Mouse (Mus musculus): ENCODE results near the gene Farp1. TPM values are rescaled to one million over a fixed set of nuclear protein-coding genes. Genes with fewer than 3 reads are reported as not detected.
A peak's percentile ranks its signal among the peaks of the same experiment; 100 is the strongest.

Farp1 gene
- 34.2 and 40.5 TPM in 2 replicates for polyA plus RNA-seq (2014; fragmentation: Nextera tagmentation; extraction: Ambion mirVana)

DNA sequence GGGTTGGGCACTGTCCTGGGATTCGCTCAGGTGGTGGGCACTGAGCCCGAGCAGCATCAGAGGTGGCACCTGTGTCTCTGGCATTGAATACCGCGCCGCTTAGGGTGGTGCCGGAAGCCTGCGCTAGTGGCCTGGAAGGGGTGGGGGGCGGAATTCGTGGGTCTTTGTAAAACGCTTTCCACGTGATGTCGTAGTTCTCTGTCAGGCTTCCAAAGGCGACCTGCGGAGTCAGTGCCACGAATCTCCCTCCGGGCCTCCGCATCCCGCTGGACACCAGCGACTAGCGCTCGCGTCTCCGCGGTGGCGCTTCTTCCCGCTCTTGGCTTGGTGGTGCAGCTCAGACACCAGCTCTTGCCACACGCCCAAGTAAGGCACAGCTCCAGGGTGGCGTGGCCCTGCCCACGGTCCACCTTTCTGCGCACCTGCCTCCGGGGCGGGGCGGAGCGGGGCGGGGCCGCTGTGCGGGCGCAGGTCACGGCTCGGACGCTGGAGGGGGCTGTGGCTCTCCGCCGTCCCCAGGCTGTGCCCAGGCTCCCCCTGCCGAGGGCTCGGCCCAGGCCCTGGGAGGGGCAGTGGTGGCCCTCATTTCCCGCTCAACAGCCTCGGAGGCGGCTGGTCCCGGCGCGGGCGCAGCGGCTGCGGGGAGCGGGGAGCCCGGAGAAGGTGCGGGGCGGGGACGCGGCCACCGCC is at the start of gene Farp1:
TSS of gene Farp1 (plus strand) at position 228 of the 690 bp plus-strand sequence.
- ATAC-seq (ENCODE audit: low read depth) (peak; percentile 96), DNase-seq (ENCODE audit: low spot score) (peak; percentile 92)
- Histone ChIP-seq H3K4me3 (ENCODE audit: low read depth, low read length) (peak within 1 kb of the TSS; percentile 93), H3K4me2 (ENCODE audit: low read depth, low read length) (peak within 1 kb of the TSS; percentile 95), H3K27me3 (replicated peaks; ENCODE audit: control insufficient read depth, insufficient read depth, low read length) (no peaks in the 10 kb centered on the region), H3K9me3 (ENCODE audit: control insufficient read depth, low read length) (no peaks in the 10 kb centered on the region), H3K27ac (replicated peaks; ENCODE audit: low read depth, low read length) (peak within 1 kb of the TSS; percentile 94), H3K9ac (ENCODE audit: low read depth, low read length) (peak within 1 kb of the TSS; percentile 98), H3K4me1 (ENCODE audit: control insufficient read depth, insufficient read depth, low read length) (peaks cover 22% of the 10 kb centered on the region), H3K36me3 (ENCODE audit: control insufficient read depth, insufficient read depth, low read length) (no peaks in the 10 kb centered on the region)
- WGBS = 0% methylated on average over 27 of the region's 61 CpGs

DNA sequence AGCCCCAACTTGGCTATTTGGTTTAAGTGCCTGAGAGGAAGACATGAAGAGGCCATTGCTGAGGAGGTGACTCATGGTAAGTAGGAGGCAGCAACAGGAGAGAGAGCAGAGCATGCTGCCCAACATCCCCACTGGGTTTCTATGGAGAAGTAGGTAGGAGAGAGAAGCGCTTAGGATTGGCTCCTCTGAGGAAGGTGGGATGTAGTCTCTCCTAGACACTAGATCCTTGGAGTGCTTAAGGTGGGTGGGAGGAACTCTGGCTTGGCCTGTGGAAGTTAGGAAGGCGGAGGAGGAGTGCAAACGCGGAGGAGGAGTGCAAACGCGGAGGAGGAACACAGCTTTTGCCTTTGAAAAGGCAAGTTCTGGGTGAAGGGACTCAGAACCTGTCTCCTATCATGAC is 45.9 kb upstream of the Farp1 start:
- WGBS = 55% methylated on average over 6 of the region's 6 CpGs
- H3K4me2 ChIP-seq (ENCODE audit: low read depth, low read length) = no peak overlapping the region
- DNase-seq (ENCODE audit: low spot score) (no peak), ATAC-seq (ENCODE audit: low read depth) (no peak)
- no peak overlapping the region for H3K9ac ChIP-seq (ENCODE audit: low read depth, low read length)
- H3K4me1 ChIP-seq (ENCODE audit: control insufficient read depth, insufficient read depth, low read length) = no peaks in the 10 kb centered on the region
- no peaks in the 10 kb centered on the region for H3K36me3 ChIP-seq (ENCODE audit: control insufficient read depth, insufficient read depth, low read length)
- no peaks in the 10 kb centered on the region for H3K27me3 ChIP-seq (replicated peaks; ENCODE audit: control insufficient read depth, insufficient read depth, low read length)
- H3K9me3 ChIP-seq (ENCODE audit: control insufficient read depth, low read length) = no peaks in the 10 kb centered on the region
- no peak overlapping the region for H3K27ac ChIP-seq (replicated peaks; ENCODE audit: low read depth, low read length)
- no peak overlapping the region for H3K4me3 ChIP-seq (ENCODE audit: low read depth, low read length)

DNA sequence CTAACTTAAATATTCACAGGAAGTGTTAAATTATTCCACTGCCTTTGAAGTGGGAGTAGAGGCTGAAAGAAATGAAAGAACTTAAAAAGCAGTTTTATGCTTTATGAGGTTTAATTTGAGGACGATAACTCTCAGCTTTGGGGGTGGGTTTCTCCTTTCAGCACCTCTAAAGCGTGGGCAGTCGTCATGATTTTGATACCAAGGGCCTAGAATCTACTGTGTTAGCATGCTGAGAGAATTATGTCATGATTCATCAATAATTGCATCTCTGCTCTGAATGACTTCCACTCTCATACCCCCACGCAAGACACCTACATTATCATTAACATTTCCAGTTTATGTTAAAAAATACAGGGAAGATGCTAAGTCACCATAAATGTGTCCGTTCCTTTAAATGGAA is 37.3 kb upstream of the Farp1 start:
- Histone ChIP-seq H3K27me3 (replicated peaks; ENCODE audit: control insufficient read depth, insufficient read depth, low read length) (no peaks in the 10 kb centered on the region), H3K4me2 (ENCODE audit: low read depth, low read length) (no peak overlapping the region), H3K4me1 (ENCODE audit: control insufficient read depth, insufficient read depth, low read length) (no peaks in the 10 kb centered on the region), H3K36me3 (ENCODE audit: control insufficient read depth, insufficient read depth, low read length) (no peaks in the 10 kb centered on the region), H3K27ac (replicated peaks; ENCODE audit: low read depth, low read length) (no peak overlapping the region), H3K9ac (ENCODE audit: low read depth, low read length) (no peak overlapping the region), H3K9me3 (ENCODE audit: control insufficient read depth, low read length) (no peaks in the 10 kb centered on the region), H3K4me3 (ENCODE audit: low read depth, low read length) (no peak overlapping the region)
- DNase-seq (ENCODE audit: low spot score) = no peak
- 80% methylated on average over 5 of the region's 5 CpGs for WGBS
- ATAC-seq (ENCODE audit: low read depth) = no peak

DNA sequence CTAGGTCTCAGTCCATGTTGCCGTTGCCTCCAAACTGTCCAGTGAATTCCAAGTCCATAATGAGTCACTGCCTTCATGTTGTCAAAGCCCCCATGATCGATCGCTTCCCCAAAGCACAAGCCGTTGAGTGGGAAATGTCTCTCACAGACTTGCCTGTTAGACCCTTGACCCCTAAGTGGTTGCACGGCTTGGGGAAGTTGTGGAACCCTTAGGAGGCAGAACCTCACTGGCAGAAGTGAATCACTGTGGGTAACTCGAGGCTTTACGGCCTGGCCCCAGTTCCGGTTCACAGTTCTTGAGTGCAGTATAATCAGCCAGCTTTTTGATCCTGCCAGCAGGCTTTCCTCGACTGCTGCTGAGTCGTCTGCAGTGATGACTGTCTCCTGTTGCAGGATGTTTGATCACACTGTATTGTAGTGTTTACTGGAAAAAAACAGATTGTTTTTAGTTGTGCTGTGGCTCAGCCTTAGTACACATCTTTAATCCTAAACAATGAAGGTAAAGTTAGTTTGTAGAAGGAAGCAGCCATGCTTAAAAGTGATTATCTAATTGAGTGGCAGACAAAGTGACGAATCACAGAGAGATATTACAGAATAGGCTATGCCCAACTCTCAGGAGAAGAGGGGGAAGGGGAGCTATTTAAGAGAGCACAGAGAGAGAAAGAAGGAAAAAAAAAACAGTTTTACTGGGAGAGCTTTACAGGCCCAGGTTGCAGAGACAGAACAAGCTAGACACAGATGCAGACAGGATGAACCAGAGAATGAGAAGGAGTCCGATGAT is 34.2 kb upstream of the Farp1 start:
- WGBS = 36% methylated on average over 12 of the region's 12 CpGs
- Histone ChIP-seq H3K4me1 (ENCODE audit: control insufficient read depth, insufficient read depth, low read length) (no peaks in the 10 kb centered on the region), H3K27ac (replicated peaks; ENCODE audit: low read depth, low read length) (no peak overlapping the region), H3K4me2 (ENCODE audit: low read depth, low read length) (no peak overlapping the region), H3K4me3 (ENCODE audit: low read depth, low read length) (no peak overlapping the region), H3K9ac (ENCODE audit: low read depth, low read length) (no peak overlapping the region), H3K27me3 (replicated peaks; ENCODE audit: control insufficient read depth, insufficient read depth, low read length) (no peaks in the 10 kb centered on the region), H3K36me3 (ENCODE audit: control insufficient read depth, insufficient read depth, low read length) (no peaks in the 10 kb centered on the region), H3K9me3 (ENCODE audit: control insufficient read depth, low read length) (no peaks in the 10 kb centered on the region)
- peak; percentile 22 for DNase-seq (ENCODE audit: low spot score)
- no peak for ATAC-seq (ENCODE audit: low read depth)

DNA sequence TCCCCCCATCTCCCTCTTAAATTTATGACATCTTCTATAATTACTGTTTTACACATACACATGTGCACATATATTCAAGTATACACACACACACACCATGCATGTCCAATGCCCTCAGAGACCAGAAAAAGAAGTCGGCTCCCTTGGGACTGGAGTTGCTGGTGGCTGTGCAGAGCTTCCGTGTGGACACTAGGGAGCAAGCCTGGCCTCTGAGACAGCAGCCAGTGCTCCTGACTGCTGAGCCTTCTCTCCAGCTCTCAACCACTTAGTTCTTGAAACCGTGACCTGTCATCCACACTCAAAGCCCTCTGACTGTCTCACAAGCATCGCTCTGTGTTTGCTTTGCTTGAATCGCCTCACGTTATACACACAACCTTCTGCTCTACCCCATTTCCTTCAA is 29.4 kb upstream of the Farp1 start:
- WGBS = 84% methylated on average over 6 of the region's 6 CpGs
- no peaks in the 10 kb centered on the region for H3K36me3 ChIP-seq (ENCODE audit: control insufficient read depth, insufficient read depth, low read length)
- no peak overlapping the region for H3K4me2 ChIP-seq (ENCODE audit: low read depth, low read length)
- H3K4me1 ChIP-seq (ENCODE audit: control insufficient read depth, insufficient read depth, low read length) = no peaks in the 10 kb centered on the region
- DNase-seq (ENCODE audit: low spot score) (no peak), ATAC-seq (ENCODE audit: low read depth) (no peak)
- no peaks in the 10 kb centered on the region for H3K27me3 ChIP-seq (replicated peaks; ENCODE audit: control insufficient read depth, insufficient read depth, low read length)
- H3K9ac ChIP-seq (ENCODE audit: low read depth, low read length) = no peak overlapping the region
- H3K4me3 ChIP-seq (ENCODE audit: low read depth, low read length) = no peak overlapping the region
- no peak overlapping the region for H3K27ac ChIP-seq (replicated peaks; ENCODE audit: low read depth, low read length)
- H3K9me3 ChIP-seq (ENCODE audit: control insufficient read depth, low read length) = no peaks in the 10 kb centered on the region

DNA sequence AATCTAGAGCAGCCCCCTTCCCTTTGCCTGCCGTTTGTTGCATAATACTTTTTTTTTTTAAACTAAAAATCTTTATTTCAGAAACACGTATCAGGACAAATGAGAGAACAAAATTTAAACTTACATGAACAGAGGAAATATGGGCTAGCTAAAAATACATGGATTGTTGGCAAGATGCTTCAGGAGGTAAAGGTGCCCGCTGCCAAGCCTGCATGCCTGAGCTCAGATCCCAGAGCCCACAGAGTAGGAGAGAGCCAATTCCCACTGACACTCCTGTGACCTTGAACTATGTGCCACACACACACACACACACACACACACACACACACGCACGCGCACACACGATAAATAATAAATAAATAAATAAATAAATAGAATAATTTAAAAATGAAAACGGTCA is 29.0 kb upstream of the Farp1 start:
- H3K36me3 ChIP-seq (ENCODE audit: control insufficient read depth, insufficient read depth, low read length) = no peaks in the 10 kb centered on the region
- no peaks in the 10 kb centered on the region for H3K27me3 ChIP-seq (replicated peaks; ENCODE audit: control insufficient read depth, insufficient read depth, low read length)
- no peaks in the 10 kb centered on the region for H3K4me1 ChIP-seq (ENCODE audit: control insufficient read depth, insufficient read depth, low read length)
- no peaks in the 10 kb centered on the region for H3K9me3 ChIP-seq (ENCODE audit: control insufficient read depth, low read length)
- DNase-seq (ENCODE audit: low spot score) (no peak), ATAC-seq (ENCODE audit: low read depth) (no peak)
- H3K9ac ChIP-seq (ENCODE audit: low read depth, low read length) = no peak overlapping the region
- 92% methylated on average over 8 of the region's 8 CpGs for WGBS
- H3K4me3 ChIP-seq (ENCODE audit: low read depth, low read length) = no peak overlapping the region
- H3K27ac ChIP-seq (replicated peaks; ENCODE audit: low read depth, low read length) = no peak overlapping the region
- no peak overlapping the region for H3K4me2 ChIP-seq (ENCODE audit: low read depth, low read length)

DNA sequence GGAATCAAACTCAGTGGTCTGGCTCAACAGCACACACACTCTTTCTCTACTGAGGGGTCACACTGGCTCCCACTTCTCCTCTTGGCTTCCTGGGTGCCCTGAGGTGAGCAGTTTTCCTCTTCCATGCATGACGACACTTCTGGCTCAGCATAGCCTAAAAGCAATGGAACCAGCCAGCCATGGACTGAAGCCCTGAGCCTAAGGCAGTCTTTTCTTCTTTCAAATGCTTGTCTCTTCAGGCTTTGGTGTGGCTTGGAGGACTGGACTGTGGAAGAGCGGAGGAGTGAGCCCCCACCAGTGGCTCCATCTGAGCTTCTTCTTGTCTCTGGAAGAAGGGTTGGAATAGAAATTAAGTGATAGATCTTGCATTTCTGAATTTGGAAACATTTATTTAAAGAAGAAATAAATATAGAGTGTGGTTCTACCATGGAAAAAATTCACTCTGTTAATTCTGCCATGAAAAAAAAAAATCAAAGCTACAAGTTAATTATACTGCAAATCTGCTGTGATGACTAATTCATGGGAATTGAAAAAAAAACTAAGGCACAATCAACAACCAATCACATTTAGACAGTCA is 19.8 kb upstream of the Farp1 start:
- DNase-seq (ENCODE audit: low spot score) (no peak), ATAC-seq (ENCODE audit: low read depth) (no peak)
- Histone ChIP-seq H3K36me3 (ENCODE audit: control insufficient read depth, insufficient read depth, low read length) (no peaks in the 10 kb centered on the region), H3K9ac (ENCODE audit: low read depth, low read length) (no peak overlapping the region), H3K4me3 (ENCODE audit: low read depth, low read length) (no peak overlapping the region), H3K9me3 (ENCODE audit: control insufficient read depth, low read length) (no peaks in the 10 kb centered on the region), H3K4me1 (ENCODE audit: control insufficient read depth, insufficient read depth, low read length) (no peaks in the 10 kb centered on the region), H3K27me3 (replicated peaks; ENCODE audit: control insufficient read depth, insufficient read depth, low read length) (no peaks in the 10 kb centered on the region), H3K27ac (replicated peaks; ENCODE audit: low read depth, low read length) (no peak overlapping the region), H3K4me2 (ENCODE audit: low read depth, low read length) (no peak overlapping the region)
- 84% methylated on average over 2 of the region's 2 CpGs for WGBS

DNA sequence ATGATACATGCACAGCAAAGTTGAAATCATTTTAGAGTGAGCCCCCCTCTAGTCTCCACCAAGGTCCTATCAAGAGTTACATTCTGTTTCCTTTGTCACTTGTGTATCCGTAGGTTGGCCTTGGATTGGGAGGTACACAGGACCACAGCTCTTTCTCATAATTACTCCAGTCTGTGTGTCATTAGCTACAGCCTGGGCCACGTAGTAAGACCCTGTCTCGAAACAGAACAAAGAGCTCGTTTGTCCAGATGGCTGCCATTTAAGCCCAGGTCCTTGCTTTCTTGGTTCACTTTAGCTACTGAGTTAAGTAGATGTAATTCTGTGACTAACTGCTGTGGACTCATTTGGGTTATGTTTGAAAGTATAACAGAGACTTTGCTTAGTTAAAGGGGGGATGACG is 12.6 kb upstream of the Farp1 start:
- 38% methylated on average over 5 of the region's 5 CpGs for WGBS

More for the DNA sequence above, 12.6 kb upstream of the Farp1 start:
- H3K4me3 ChIP-seq (ENCODE audit: low read depth, low read length) = no peak overlapping the region
- no peak overlapping the region for H3K27ac ChIP-seq (replicated peaks; ENCODE audit: low read depth, low read length)
- no peaks in the 10 kb centered on the region for H3K36me3 ChIP-seq (ENCODE audit: control insufficient read depth, insufficient read depth, low read length)
- H3K4me2 ChIP-seq (ENCODE audit: low read depth, low read length) = no peak overlapping the region
- no peaks in the 10 kb centered on the region for H3K27me3 ChIP-seq (replicated peaks; ENCODE audit: control insufficient read depth, insufficient read depth, low read length)
- no peaks in the 10 kb centered on the region for H3K9me3 ChIP-seq (ENCODE audit: control insufficient read depth, low read length)
- ATAC-seq (ENCODE audit: low read depth) (no peak), DNase-seq (ENCODE audit: low spot score) (no peak)
- no peak overlapping the region for H3K9ac ChIP-seq (ENCODE audit: low read depth, low read length)
- no peaks in the 10 kb centered on the region for H3K4me1 ChIP-seq (ENCODE audit: control insufficient read depth, insufficient read depth, low read length)
